Mouse (Mus musculus): Measurements from ENCODE around the gene Tubgcp3. TPM values are rescaled to one million over a fixed set of nuclear protein-coding genes. Genes with fewer than 3 reads are reported as not detected.

Gene Tubgcp3
- 12.3 and 26.9 TPM in 2 replicates for polyA plus RNA-seq (2012; rRNA removed; ENCODE audit: low replicate concordance)

GRCm38 (mm10) chr8:12672056-12672881, at the start of gene Tubgcp3:
Gene Tubgcp3, minus strand, starts transcription at chr8:12672248.

GRCm38 (mm10) chr8:12572814-12573534, 99.1 kb downstream of the Tubgcp3 start, which contains the start of gene Spaca7:
Gene Spaca7, plus strand, starts transcription at chr8:12573029.

Other genes with a start within 250 kb of the Tubgcp3 start
- gene Spaca7, start 99.2 kb downstream of the Tubgcp3 start, polyA plus RNA-seq (2012; rRNA removed; ENCODE audit: low replicate concordance), result not detected in 2 replicates
- gene Atp11a, start 84.8 kb upstream of the Tubgcp3 start, polyA plus RNA-seq (2012; rRNA removed; ENCODE audit: low replicate concordance), result 5.6 and 12.4 TPM in 2 replicates
- gene Mcf2l, start 201.6 kb upstream of the Tubgcp3 start, polyA plus RNA-seq (2012; rRNA removed; ENCODE audit: low replicate concordance), result 5.7 and 7.8 TPM in 2 replicates

Measured in duodenum, adult 2 months (tissue).